Mouse (Mus musculus): ENCODE measurements around the gene Ube2e3. TPM values are rescaled to one million over a fixed set of nuclear protein-coding genes. Genes with fewer than 3 reads are reported as not detected.

The Ube2e3 gene
- polyA plus RNA-seq (2015; fragmentation: Nextera tagmentation; extraction: Ambion mirVana): 271 and 280 TPM in 2 replicates

DNA sequence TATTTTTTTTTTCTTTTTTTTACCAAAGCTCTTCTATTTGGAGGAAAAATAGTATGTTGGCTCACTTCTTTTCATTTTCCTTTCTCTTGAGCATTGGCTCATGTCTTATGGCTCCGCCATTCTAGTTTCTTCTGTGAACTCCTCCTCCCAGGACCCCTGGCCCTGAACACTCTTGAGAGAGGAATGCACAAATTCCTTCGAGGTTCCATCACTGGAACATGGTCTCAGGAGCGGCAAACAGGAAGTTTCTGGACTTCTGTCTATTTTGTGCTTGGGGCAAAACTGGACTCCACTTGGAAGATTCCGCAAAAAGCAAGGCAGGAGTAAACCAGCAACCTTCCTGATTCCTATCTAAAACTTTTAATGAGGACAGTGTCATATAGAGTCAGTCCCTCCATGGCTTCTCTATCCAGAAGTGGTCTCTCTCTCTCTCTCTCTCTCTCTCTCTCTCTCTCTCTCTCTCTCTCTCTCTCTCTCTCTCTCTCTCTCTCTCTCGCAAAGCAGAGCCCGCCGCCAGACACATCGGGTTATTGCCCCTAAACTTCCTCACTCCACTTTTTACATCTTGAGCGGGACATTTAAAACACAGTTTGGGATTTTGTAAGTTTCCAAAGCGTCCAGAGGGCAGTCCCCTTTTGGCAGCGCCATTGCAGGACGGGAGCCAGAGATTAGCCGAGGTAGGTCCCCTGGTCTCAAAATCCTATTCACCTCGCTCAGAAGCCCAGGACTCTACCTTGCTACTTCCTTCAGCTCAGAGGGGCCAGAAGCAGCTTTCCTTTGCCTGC lies at the start of gene Ube2e3:
Gene Ube2e3 (plus strand): TSS at position 399 of the 785 bp plus-strand sequence.
- no peak for ATAC-seq (ENCODE audit: low read depth)
- H3K4me1 ChIP-seq (replicated peaks): peaks cover 25% of the 10 kb centered on the region

DNA sequence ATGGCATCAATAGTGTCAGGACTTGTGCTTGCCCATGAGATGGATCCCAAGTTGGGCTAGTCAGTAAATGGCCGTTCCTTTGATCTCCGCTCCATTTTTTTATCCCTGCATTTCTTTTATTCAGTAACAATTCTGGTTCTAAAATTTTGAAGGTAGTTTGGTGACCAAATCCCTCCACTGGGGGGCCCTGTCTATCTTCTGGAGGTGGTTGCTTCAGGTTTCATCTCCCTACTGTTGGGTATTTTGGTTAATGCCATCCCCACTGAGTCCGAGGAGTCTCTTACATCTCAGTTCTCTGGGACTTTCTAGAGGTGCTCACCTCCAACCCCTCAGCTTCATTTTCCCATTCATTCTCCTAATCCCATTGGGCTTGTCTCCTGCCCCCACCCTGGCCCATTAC lies 38.0 kb upstream of the Ube2e3 start:
- H3K4me1 ChIP-seq (replicated peaks): no peaks in the 10 kb centered on the region
- no peaks in the 10 kb centered on the region for H3K36me3 ChIP-seq
- no peak for ATAC-seq (ENCODE audit: low read depth)
- H3K9me3 ChIP-seq: no peaks in the 10 kb centered on the region
- H3K4me3 ChIP-seq: no peak overlapping the region
- no peak overlapping the region for H3K27ac ChIP-seq (replicated peaks)
- WGBS: 91% methylated on average over 3 of the region's 3 CpGs
- no peak overlapping the region for H3K9ac ChIP-seq
- H3K4me2 ChIP-seq: no peak overlapping the region
- H3K27me3 ChIP-seq: no peaks in the 10 kb centered on the region

More for the DNA sequence above, at the start of gene Ube2e3:
- peak within 1 kb of the TSS; percentile 75 for H3K4me3 ChIP-seq
- no peaks in the 10 kb centered on the region for H3K9me3 ChIP-seq
- H3K9ac ChIP-seq: peak within 1 kb of the TSS; percentile 99
- peak within 1 kb of the TSS; percentile 79 for H3K4me2 ChIP-seq
- no peaks in the 10 kb centered on the region for H3K27me3 ChIP-seq
- no peaks in the 10 kb centered on the region for H3K36me3 ChIP-seq
- 16% methylated on average over 14 of the region's 14 CpGs for WGBS
- H3K27ac ChIP-seq (replicated peaks): peak within 1 kb of the TSS; percentile 99

DNA sequence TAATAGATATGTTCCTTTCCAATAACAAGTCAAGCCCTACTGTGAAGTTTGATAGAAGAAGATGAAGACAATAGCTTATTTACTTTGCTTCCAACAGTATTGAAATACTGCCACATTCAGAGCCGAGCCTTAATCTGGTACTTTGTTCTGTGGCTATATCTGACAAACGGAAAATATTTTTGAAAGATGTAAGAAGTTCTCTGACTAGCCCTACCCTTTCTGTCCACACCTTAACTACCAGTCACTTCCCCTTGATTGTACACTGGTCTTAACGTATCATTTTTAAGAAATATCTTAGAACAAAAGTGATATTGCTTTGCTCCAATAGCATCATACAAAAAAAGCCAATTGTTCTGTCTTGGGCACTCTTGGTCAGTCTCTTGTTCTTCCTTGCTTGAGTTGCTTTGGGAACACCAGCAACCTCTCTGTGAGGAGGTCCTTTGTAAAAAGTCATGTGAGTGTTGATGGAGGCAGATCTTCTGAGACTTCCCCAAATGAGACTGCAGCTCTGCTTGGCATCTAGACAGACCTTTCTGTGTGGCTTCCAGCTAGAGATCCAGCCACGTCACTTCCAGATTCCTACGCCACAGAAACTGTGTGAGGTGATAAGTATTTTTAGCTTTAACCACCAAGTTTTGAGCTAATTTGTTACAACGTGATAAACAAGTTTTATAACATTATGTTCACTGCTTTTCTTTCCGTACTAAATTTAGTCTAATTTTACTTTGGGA lies 26.3 kb upstream of the Ube2e3 start:
- Histone ChIP-seq H3K4me3 (no peak overlapping the region), H3K9ac (no peak overlapping the region), H3K27me3 (no peaks in the 10 kb centered on the region), H3K4me2 (no peak overlapping the region), H3K36me3 (no peaks in the 10 kb centered on the region), H3K4me1 (replicated peaks) (no peaks in the 10 kb centered on the region), H3K27ac (replicated peaks) (no peak overlapping the region), H3K9me3 (no peaks in the 10 kb centered on the region)
- ATAC-seq (ENCODE audit: low read depth): no peak
- 90% methylated on average over 7 of the region's 7 CpGs for WGBS

DNA sequence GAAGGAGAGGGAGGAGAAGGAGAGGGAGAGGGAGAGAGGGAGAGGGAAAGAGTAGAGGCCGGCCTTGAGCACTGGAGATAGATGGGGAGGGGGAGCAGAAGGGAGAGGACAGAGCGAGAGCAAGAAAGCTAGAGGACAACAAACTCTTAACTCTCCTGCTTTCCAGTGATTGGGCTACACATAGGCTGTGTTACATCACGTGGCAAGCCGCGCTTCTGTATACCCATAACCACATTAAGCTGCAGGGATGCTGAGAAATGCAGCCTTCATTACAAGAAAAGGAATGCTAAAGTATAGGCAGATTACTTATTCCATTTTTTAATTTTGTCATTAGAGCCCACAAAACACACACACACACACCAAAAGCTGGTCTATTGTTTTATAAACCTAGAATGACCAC lies 23.6 kb upstream of the Ube2e3 start:
- H3K9ac ChIP-seq: no peak overlapping the region
- no peak overlapping the region for H3K4me3 ChIP-seq
- H3K4me1 ChIP-seq (replicated peaks): no peaks in the 10 kb centered on the region
- H3K27ac ChIP-seq (replicated peaks): no peak overlapping the region
- no peaks in the 10 kb centered on the region for H3K9me3 ChIP-seq
- no peak overlapping the region for H3K4me2 ChIP-seq
- no peaks in the 10 kb centered on the region for H3K27me3 ChIP-seq
- WGBS: 93% methylated on average over 5 of the region's 5 CpGs
- H3K36me3 ChIP-seq: no peaks in the 10 kb centered on the region
- ATAC-seq (ENCODE audit: low read depth): no peak

DNA sequence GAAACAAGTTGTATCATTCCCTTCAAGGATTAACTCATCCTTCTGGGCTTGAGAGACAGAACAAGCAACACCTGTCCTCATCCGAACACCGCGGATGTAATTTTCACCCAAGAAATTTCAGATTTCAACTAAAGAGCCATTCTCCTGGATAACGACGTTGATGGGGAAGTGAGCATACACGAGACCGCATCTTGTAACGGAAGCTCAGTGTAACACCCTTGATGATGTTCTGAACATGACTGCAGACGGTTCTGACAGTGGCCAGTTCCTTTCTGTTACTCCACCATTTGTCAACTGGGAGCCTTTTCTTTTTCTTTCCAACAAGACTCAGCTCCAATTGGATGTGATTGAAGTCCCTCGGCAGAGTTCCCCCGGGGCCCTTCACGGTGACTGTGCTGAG lies 22.6 kb upstream of the Ube2e3 start:
- WGBS: 91% methylated on average over 12 of the region's 12 CpGs
- Histone ChIP-seq H3K4me1 (replicated peaks) (no peaks in the 10 kb centered on the region), H3K9ac (no peak overlapping the region), H3K27ac (replicated peaks) (no peak overlapping the region), H3K27me3 (no peaks in the 10 kb centered on the region), H3K9me3 (no peaks in the 10 kb centered on the region), H3K36me3 (no peaks in the 10 kb centered on the region), H3K4me2 (no peak overlapping the region), H3K4me3 (no peak overlapping the region)
- ATAC-seq (ENCODE audit: low read depth): no peak

DNA sequence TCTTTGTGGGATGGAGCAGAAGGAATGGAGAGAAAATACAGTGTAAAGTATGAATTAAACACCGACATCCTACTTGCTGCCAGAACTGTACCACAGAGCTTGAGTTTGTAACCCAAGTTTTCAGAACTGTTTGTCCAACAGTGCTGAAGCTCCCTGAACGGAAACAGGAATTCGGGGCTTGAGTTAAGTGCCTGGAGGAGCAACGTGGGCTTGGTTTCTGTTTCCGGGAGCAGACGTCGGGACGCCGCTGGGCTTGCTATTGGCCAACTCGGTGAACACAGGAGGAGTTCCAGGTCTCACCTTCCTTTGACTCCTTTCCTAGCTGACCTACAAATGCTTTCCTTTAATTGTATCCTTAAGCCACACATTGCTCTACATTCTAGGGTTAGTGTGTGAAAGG lies 22.2 kb upstream of the Ube2e3 start:
- no peak for ATAC-seq (ENCODE audit: low read depth)
- no peak overlapping the region for H3K4me3 ChIP-seq
- H3K4me1 ChIP-seq (replicated peaks): no peaks in the 10 kb centered on the region
- H3K27me3 ChIP-seq: no peaks in the 10 kb centered on the region
- H3K4me2 ChIP-seq: no peak overlapping the region
- H3K9me3 ChIP-seq: no peaks in the 10 kb centered on the region
- H3K27ac ChIP-seq (replicated peaks): no peak overlapping the region
- 90% methylated on average over 10 of the region's 10 CpGs for WGBS
- H3K36me3 ChIP-seq: no peaks in the 10 kb centered on the region
- H3K9ac ChIP-seq: no peak overlapping the region

DNA sequence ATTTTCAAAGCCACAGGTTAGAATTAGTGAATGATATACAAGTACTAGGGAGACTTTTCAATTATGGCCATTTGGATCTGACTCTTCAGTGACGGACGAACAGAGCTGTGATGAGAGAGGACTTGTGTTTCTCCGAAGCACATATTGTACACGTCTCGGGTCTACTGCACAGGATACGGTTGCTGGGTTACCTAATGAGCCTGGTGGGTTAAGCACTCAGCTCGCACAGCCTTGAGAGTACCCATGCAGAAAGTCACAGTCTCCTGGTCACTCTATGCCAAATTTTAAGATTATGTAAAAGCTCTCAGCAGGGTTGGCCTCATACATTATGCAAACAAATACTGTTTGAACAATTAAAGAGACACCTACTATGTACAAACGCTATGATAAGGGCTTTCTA lies 13.6 kb upstream of the Ube2e3 start:
- peaks cover 6% of the 10 kb centered on the region; the same call in 1 of the 2 replicates for H3K4me1 ChIP-seq (replicated peaks)
- H3K4me2 ChIP-seq: no peak overlapping the region
- no peaks in the 10 kb centered on the region for H3K9me3 ChIP-seq
- H3K9ac ChIP-seq: no peak overlapping the region
- no peaks in the 10 kb centered on the region for H3K27me3 ChIP-seq
- no peaks in the 10 kb centered on the region for H3K36me3 ChIP-seq
- ATAC-seq (ENCODE audit: low read depth): no peak
- WGBS: 81% methylated on average over 8 of the region's 8 CpGs
- no peak overlapping the region for H3K27ac ChIP-seq (replicated peaks)
- H3K4me3 ChIP-seq: no peak overlapping the region

DNA sequence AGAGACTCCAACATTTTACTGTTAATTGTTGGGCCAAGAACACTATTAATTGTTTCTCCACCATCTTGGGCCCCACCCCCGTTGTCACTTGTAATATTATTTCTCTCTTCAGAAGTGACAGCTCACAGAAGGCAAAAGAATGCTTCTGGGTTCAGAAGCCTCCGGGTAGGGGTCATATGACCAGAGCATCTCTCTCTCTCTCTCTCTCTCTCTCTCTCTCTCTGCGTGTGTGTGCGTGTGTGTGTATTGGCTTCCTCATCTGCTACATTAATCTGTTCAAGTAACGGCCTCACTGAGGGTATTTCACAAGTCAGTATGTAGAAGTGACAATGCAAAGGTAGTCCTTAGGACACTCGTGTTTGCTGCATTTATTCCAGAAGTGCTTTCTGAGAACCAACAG lies 9.3 kb upstream of the Ube2e3 start:
- no peak overlapping the region for H3K27ac ChIP-seq (replicated peaks)
- peaks cover 6% of the 10 kb centered on the region; the same call in 1 of the 2 replicates for H3K4me1 ChIP-seq (replicated peaks)
- H3K4me3 ChIP-seq: no peak overlapping the region
- ATAC-seq (ENCODE audit: low read depth): no peak
- 77% methylated on average over 6 of the region's 6 CpGs for WGBS
- no peaks in the 10 kb centered on the region for H3K9me3 ChIP-seq
- no peak overlapping the region for H3K4me2 ChIP-seq
- H3K27me3 ChIP-seq: no peaks in the 10 kb centered on the region
- H3K9ac ChIP-seq: no peak overlapping the region
- no peaks in the 10 kb centered on the region for H3K36me3 ChIP-seq

DNA sequence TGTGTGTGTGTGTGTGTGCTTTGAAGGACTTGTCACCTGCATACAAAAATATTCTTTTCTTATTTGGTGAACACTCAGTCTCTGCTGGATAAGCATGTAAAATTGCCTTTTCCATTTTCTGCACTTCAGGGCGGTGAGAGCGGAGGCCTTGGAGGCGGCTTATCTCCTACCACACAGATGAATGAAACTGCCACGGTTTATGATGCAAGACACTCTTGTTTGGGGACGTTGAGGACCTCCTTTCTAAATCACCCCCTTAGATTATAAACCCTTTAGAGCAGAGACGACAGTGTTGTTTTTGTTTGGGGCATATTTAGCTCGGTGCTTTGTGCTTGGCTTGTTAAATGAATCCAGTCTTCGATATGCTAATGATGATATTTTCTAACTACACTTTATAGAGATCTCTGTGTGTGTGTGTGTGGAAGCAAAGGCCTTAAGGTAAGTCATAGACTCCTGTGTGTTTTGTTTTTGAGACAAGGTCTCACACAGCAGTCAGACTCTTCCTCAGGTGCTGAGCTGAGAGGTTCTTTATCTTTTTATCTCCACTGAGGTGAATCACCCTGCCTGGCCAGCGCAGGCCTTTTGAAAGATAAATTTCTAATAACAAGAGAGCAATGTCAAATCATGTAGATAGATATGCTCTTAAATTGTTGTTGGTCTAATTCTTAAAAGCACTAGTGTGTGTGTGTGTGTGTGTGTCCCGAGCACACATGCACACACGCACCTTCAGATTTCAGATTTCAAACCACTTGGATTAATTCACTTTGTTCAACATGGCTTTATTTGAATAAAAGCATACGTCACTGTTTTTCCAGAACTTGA lies 8.4 kb upstream of the Ube2e3 start:
- no peaks in the 10 kb centered on the region for H3K36me3 ChIP-seq
- ATAC-seq (ENCODE audit: low read depth): no peak
- H3K9me3 ChIP-seq: no peaks in the 10 kb centered on the region
- H3K27me3 ChIP-seq: no peaks in the 10 kb centered on the region
- H3K4me3 ChIP-seq: no peak overlapping the region
- peaks cover 6% of the 10 kb centered on the region; the same call in 1 of the 2 replicates for H3K4me1 ChIP-seq (replicated peaks)
- H3K27ac ChIP-seq (replicated peaks): no peak overlapping the region
- no peak overlapping the region for H3K9ac ChIP-seq
- H3K4me2 ChIP-seq: no peak overlapping the region
- 74% methylated on average over 12 of the region's 12 CpGs for WGBS

DNA sequence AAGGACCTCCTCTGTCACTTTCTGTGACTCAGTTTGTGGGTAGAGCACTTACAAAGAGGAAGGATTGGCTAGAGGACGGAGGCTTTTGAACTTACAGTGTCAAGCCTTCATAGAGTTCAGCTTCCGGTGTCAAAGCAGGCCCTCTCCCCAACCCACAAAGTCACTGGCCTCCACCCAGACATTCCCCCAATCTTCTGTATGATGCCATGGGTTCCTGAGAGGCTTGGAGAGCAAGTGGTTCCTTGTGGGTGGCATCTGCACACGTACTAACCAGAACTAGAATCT lies 7.9 kb upstream of the Ube2e3 start:
- Histone ChIP-seq H3K36me3 (no peaks in the 10 kb centered on the region), H3K27me3 (no peaks in the 10 kb centered on the region), H3K4me2 (no peak overlapping the region), H3K4me1 (replicated peaks) (peaks cover 6% of the 10 kb centered on the region; the same call in 1 of the 2 replicates), H3K9ac (no peak overlapping the region), H3K4me3 (no peak overlapping the region), H3K27ac (replicated peaks) (no peak overlapping the region), H3K9me3 (no peaks in the 10 kb centered on the region)
- no peak for ATAC-seq (ENCODE audit: low read depth)
- 82% methylated on average over 3 of the region's 3 CpGs for WGBS

DNA sequence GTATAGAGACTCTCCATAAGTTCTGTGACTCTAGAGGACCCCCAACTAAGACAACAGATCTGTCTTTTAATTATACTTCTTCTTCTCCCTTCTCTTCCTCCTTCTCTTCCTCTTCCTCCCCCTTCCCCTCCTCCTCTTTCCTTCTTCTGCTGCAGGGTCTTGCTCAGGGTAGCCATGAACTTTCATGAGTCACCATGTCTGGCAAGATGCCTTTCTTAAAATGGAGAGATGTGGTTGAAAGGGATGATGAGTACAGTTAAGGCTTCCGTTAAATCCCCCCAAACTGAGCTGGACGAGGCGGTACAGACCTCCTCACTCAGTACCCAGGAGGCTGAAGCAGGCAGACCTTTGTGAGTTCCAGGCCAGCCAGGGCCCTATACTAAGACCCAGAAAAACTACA lies 3.8 kb upstream of the Ube2e3 start:
- no peaks in the 10 kb centered on the region for H3K36me3 ChIP-seq
- H3K4me3 ChIP-seq: no peak overlapping the region
- no peak overlapping the region for H3K9ac ChIP-seq
- H3K4me2 ChIP-seq: no peak overlapping the region
- no peak for ATAC-seq (ENCODE audit: low read depth)
- H3K9me3 ChIP-seq: no peaks in the 10 kb centered on the region
- 91% methylated on average over 3 of the region's 3 CpGs for WGBS
- H3K27ac ChIP-seq (replicated peaks): no peak overlapping the region
- no peaks in the 10 kb centered on the region; the same call in 1 of the 2 replicates for H3K4me1 ChIP-seq (replicated peaks)
- no peaks in the 10 kb centered on the region for H3K27me3 ChIP-seq

DNA sequence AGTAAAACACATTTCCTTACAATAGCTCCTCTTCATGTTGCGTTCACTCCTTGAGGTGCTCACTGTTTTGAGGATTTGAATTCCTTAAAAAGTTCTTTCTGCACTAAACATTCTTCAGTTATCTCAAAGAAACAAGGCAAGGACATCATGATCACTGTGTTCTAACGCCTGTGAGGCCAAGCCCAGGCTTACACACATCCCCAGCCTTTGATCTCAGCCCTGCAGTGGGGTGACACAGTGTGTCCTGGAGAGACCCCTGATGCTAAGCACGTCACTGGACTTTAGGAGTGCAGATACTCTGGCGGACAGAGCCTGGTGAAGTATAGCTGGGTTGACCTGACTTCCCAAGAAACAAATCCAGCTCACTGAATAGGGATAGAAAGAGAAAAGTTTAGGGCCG lies 3.1 kb upstream of the Ube2e3 start:
- 72% methylated on average over 5 of the region's 5 CpGs for WGBS

More for the DNA sequence above, 3.1 kb upstream of the Ube2e3 start:
- Histone ChIP-seq H3K27me3 (no peaks in the 10 kb centered on the region), H3K9me3 (no peaks in the 10 kb centered on the region), H3K27ac (replicated peaks) (no peak overlapping the region), H3K4me3 (no peak overlapping the region), H3K36me3 (no peaks in the 10 kb centered on the region), H3K4me2 (no peak overlapping the region), H3K4me1 (replicated peaks) (no peaks in the 10 kb centered on the region; the same call in 1 of the 2 replicates), H3K9ac (no peak overlapping the region)
- ATAC-seq (ENCODE audit: low read depth): no peak

Data from neural tube, embryonic 13.5 days (tissue).